ENCODE assay signal across 8 mouse cellular contexts in the genomic region with DNA sequence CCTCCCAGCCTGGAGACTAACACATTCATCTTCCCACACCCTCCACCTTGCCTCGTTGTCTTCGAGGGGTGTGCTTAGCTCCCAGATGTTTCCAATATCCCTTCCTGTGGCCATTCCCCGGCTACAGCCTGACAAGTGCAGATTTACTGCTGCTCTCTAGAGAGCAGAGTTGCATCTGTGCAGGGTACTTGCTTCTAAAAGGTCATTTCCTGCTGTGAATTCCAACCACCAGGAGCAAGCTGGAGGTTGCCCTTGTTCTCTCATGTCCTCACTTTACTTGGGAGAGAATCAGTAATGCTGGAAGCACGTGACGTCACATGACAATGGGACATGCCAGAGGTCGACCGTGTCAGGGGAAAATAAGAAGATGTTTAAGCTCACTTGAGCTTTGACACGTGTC.
DNase-seq lines count a peak whose midpoint lies in the region; ATAC-seq and TF ChIP-seq lines count a peak whose summit lies in the region.

No protein-coding gene starts in this region.

- H3K4me3 ChIP-seq in forebrain, postnatal 0 days (ENCODE audit: low read depth, low read length) = no peak overlapping the region
- no peak overlapping the region for H3K4me3 ChIP-seq in forebrain, embryonic 14.5 days (ENCODE audit: low read depth, low read length)
- H3K4me3 ChIP-seq in intestine, postnatal 0 days (ENCODE audit: low read depth, low read length) = no peak overlapping the region
- H3K4me3 ChIP-seq in neural tube, embryonic 11.5 days (ENCODE audit: low read depth, low read length) = no peak overlapping the region

- TF ChIP-seq CTCF in forebrain, postnatal 0 days (IDR thresholded peaks at IDR 0.05; ENCODE audit: low read depth) = peak; percentile 22
- TF ChIP-seq CTCF in intestine, postnatal 0 days (IDR thresholded peaks at IDR 0.05; ENCODE audit: low read depth) = peak; percentile 62

- no peaks in the 10 kb centered on the region for H3K36me3 ChIP-seq in forebrain, postnatal 0 days (ENCODE audit: insufficient read depth)
- H3K36me3 ChIP-seq in forebrain, embryonic 14.5 days (ENCODE audit: control insufficient read depth, insufficient read depth, low read length) = no peaks in the 10 kb centered on the region
- no peaks in the 10 kb centered on the region for H3K36me3 ChIP-seq in intestine, postnatal 0 days (ENCODE audit: control insufficient read depth, insufficient read depth)
- H3K36me3 ChIP-seq in neural tube, embryonic 11.5 days (ENCODE audit: control insufficient read depth, insufficient read depth, low read length) = no peaks in the 10 kb centered on the region

- no peak overlapping the region for H3K27ac ChIP-seq in forebrain, postnatal 0 days (ENCODE audit: low read depth, low read length)
- H3K27ac ChIP-seq in forebrain, embryonic 14.5 days (ENCODE audit: low read depth, low read length) = no peak overlapping the region
- H3K27ac ChIP-seq in intestine, postnatal 0 days (ENCODE audit: low read depth, low read length) = no peak overlapping the region
- H3K27ac ChIP-seq in neural tube, embryonic 11.5 days (ENCODE audit: low read depth, low read length) = peak overlapping the region; percentile 50; the same call in 1 of the 2 replicates

- DNase-seq in forebrain, postnatal 0 days = no peak
- DNase-seq in forebrain, embryonic 14.5 days (ENCODE audit: low spot score) = no peak
- DNase-seq in embryo, embryonic 11.5 days (ENCODE audit: low read depth, low spot score) = peak; percentile 80
- peak; percentile 46 for DNase-seq in neural tube, embryonic 11.5 days (ENCODE audit: low spot score)
- DNase-seq in Muller cell, postnatal 12 days (ENCODE audit: inconsistent ontology term) = no peak
- no peak for DNase-seq in T-cell, adult 2 months (ENCODE audit: low spot score)

- H3K27me3 ChIP-seq in forebrain, postnatal 0 days (ENCODE audit: insufficient read depth, low read length) = no peaks in the 10 kb centered on the region
- H3K27me3 ChIP-seq in forebrain, embryonic 14.5 days (replicated peaks; ENCODE audit: control insufficient read depth, insufficient read depth, low read length) = no peaks in the 10 kb centered on the region
- H3K27me3 ChIP-seq in intestine, postnatal 0 days (replicated peaks; ENCODE audit: control insufficient read depth, insufficient read depth, low read length) = no peaks in the 10 kb centered on the region
- no peaks in the 10 kb centered on the region for H3K27me3 ChIP-seq in neural tube, embryonic 11.5 days (ENCODE audit: control insufficient read depth, insufficient read depth, low read length)

- no peak overlapping the region for H3K9ac ChIP-seq in forebrain, postnatal 0 days
- H3K9ac ChIP-seq in forebrain, embryonic 14.5 days (ENCODE audit: low read length) = no peak overlapping the region
- no peak overlapping the region for H3K9ac ChIP-seq in intestine, postnatal 0 days (ENCODE audit: low read depth, low read length)
- H3K9ac ChIP-seq in neural tube, embryonic 11.5 days (ENCODE audit: low read length) = no peak overlapping the region

- H3K4me1 ChIP-seq in forebrain, postnatal 0 days (ENCODE audit: insufficient read depth) = peaks cover 36% of the 10 kb centered on the region
- H3K4me1 ChIP-seq in forebrain, embryonic 14.5 days (ENCODE audit: control insufficient read depth, insufficient read depth, low read length) = peaks cover 42% of the 10 kb centered on the region
- no peaks in the 10 kb centered on the region for H3K4me1 ChIP-seq in intestine, postnatal 0 days (replicated peaks; ENCODE audit: control insufficient read depth, insufficient read depth, low read length)
- peaks cover 15% of the 10 kb centered on the region for H3K4me1 ChIP-seq in neural tube, embryonic 11.5 days (ENCODE audit: control insufficient read depth, insufficient read depth, low read length)

- no peak for ATAC-seq in forebrain, postnatal 0 days
- ATAC-seq in forebrain, embryonic 14.5 days = no peak
- ATAC-seq in intestine, postnatal 0 days = no peak
- ATAC-seq in neural tube, embryonic 11.5 days (ENCODE audit: insufficient read depth, low FRiP score, low TSS enrichment) = no peak
- no peak for ATAC-seq in CD4-positive, CD25-positive, alpha-beta regulatory T cell, adult 4 months

- no peaks in the 10 kb centered on the region for H3K9me3 ChIP-seq in forebrain, postnatal 0 days (ENCODE audit: low read length)
- peaks cover 6% of the 10 kb centered on the region; the same call in 1 of the 2 replicates for H3K9me3 ChIP-seq in forebrain, embryonic 14.5 days (replicated peaks; ENCODE audit: control insufficient read depth, low read length)
- H3K9me3 ChIP-seq in intestine, postnatal 0 days (ENCODE audit: control insufficient read depth) = no peaks in the 10 kb centered on the region
- no peaks in the 10 kb centered on the region for H3K9me3 ChIP-seq in neural tube, embryonic 11.5 days (ENCODE audit: control insufficient read depth, low read length)

- WGBS in forebrain, postnatal 0 days = 67% methylated on average over 8 of the region's 8 CpGs
- 76% methylated on average over 8 of the region's 8 CpGs for WGBS in forebrain, embryonic 14.5 days
- 32% methylated on average over 8 of the region's 8 CpGs for WGBS in intestine, postnatal 0 days
- 22% methylated on average over 8 of the region's 8 CpGs for WGBS in neural tube, embryonic 11.5 days

- H3K4me2 ChIP-seq in forebrain, postnatal 0 days (ENCODE audit: low read depth) = no peak overlapping the region
- no peak overlapping the region for H3K4me2 ChIP-seq in forebrain, embryonic 14.5 days (ENCODE audit: low read length)
- H3K4me2 ChIP-seq in intestine, postnatal 0 days (replicated peaks; ENCODE audit: low read depth) = no peak overlapping the region
- no peak overlapping the region for H3K4me2 ChIP-seq in neural tube, embryonic 11.5 days (ENCODE audit: low read depth)

Comparison
In these comparisons a context has a peak if more than half of its experiments do, and no peak if none do; other contexts are left out.
1. DNase-seq: peak in embryo, embryonic 11.5 days (single experiment) and neural tube, embryonic 11.5 days (single experiment); none in forebrain, postnatal 0 days (single experiment), forebrain, embryonic 14.5 days (single experiment), Muller cell, postnatal 12 days (single experiment) and T-cell, adult 2 months (single experiment).